Mouse (Mus musculus) lung, embryonic 14.5 days (tissue): ENCODE measurements around the gene Krtap28-10. TPM values are rescaled to one million over a fixed set of nuclear protein-coding genes. Genes with fewer than 3 reads are reported as not detected.
"Not testable (repeated sequence)": the region's sequence is repeated elsewhere in the genome, so short reads cannot be mapped to it uniquely, and the experiment has no call there.

ENCODE experiments used
- ATAC-seq: fragments of 200-750 bp; cut with Nextera tagmentation; 2 replicates; pipeline ENCODE4 v1.8.0; 2017; ENCODE audit warnings: mild to moderate bottlenecking, moderate TSS enrichment, moderate library complexity; ENCODE audit not compliant: insufficient read depth
- DNase-seq: peaks from one replicate; pipeline ENCODE4 v3.0.0-alpha.2; 2015
- H3K27ac ChIP-seq: fragments of 300-500 bp; sonication (generic); 2 replicates; pipeline ENCODE4 v1.5.1; 2014; ENCODE audit warnings: low read depth, mild to moderate bottlenecking, moderate library complexity
- H3K27me3 ChIP-seq: fragments of 300-500 bp; sonication (generic); 2 replicates; pipeline ENCODE4 v1.6.1; 2014; ENCODE audit warnings: low read length, control low read depth; ENCODE audit not compliant: insufficient read depth
- H3K36me3 ChIP-seq: fragments of 300-500 bp; sonication (generic); 2 replicates; pipeline ENCODE4 v1.6.1; 2014; ENCODE audit warnings: control low read depth; ENCODE audit not compliant: insufficient read depth
- H3K4me1 ChIP-seq: fragments of 300-500 bp; sonication (generic); 2 replicates; pipeline ENCODE4 v1.6.1; 2014; ENCODE audit warnings: antibody characterized with exemption, control low read depth; ENCODE audit not compliant: insufficient read depth
- H3K4me2 ChIP-seq: fragments of 300-500 bp; sonication (generic); 2 replicates; pipeline ENCODE4 v1.6.1; 2014; ENCODE audit warnings: mild to moderate bottlenecking
- H3K4me3 ChIP-seq: fragments of 300-500 bp; sonication (generic); 2 replicates; pipeline ENCODE4 v1.5.1; 2014; ENCODE audit warnings: low read depth, low read length
- H3K9ac ChIP-seq: fragments of 300-500 bp; sonication (generic); 2 replicates; pipeline ENCODE4 v1.6.1; 2014
- H3K9me3 ChIP-seq: fragments of 300-500 bp; sonication (generic); 2 replicates; pipeline ENCODE4 v1.6.1; 2016; ENCODE audit warnings: low read depth, low read length, control low read depth
- CTCF ChIP-seq: IDR thresholded peaks from 2 replicates; pipeline ENCODE4 v1.5.1; 2016; ENCODE audit warnings: antibody characterized with exemption, low read depth
- WGBS: fragments of 180-500 bp; shearing (Covaris S2); extraction: QIAGEN DNeasy Blood & Tissue Kit; methylation state at CpG from one replicate; pipeline ENCODE4 v1.1.7; 2014; 5-methylcytosine and 5-hydroxymethylcytosine counted together
- polyA plus RNA-seq: library from polyadenylated mRNA; unstranded; fragments of >200 nt; fragmentation: Nextera tagmentation; extraction: Ambion mirVana; gene quantifications from 2 replicates; pipeline ENCODE4 v1.2.1, GENCODE M21; 2014

Krtap28-10 gene
- polyA plus RNA-seq, 1 experiment from 2014 or later: not detected

GRCm38 (mm10) chr1:83014477-83014876 lies 27.8 kb downstream of the Krtap28-10 start:
- no peak for ATAC-seq
- 89% methylated on average over 3 of the region's 3 CpGs for whole genome bisulfite sequencing
- DNase-seq: no peak
- no peak overlapping the region for H3K4me2 ChIP-seq
- no peak for TF ChIP-seq CTCF
- no peaks in the 10 kb centered on the region for H3K27me3 ChIP-seq
- no peaks in the 10 kb centered on the region for H3K4me1 ChIP-seq
- H3K27ac ChIP-seq: no peak overlapping the region
- no peak overlapping the region for H3K4me3 ChIP-seq
- H3K9me3 ChIP-seq: no peaks in the 10 kb centered on the region
- H3K9ac ChIP-seq: no peak overlapping the region
- no peaks in the 10 kb centered on the region for H3K36me3 ChIP-seq

- no peak overlapping the region for H3K27ac ChIP-seq
- TF ChIP-seq CTCF: no peak
- no peaks in the 10 kb centered on the region for H3K27me3 ChIP-seq
- ATAC-seq (no peak), DNase-seq (no peak)
- H3K36me3 ChIP-seq: no peaks in the 10 kb centered on the region
- H3K9ac ChIP-seq: no peak overlapping the region
- H3K4me2 ChIP-seq: no peak overlapping the region
- no peak overlapping the region for H3K4me3 ChIP-seq
- WGBS: 55% methylated on average over 6 of the region's 6 CpGs
- H3K9me3 ChIP-seq: no peaks in the 10 kb centered on the region
- H3K4me1 ChIP-seq: no peaks in the 10 kb centered on the region
Observed at GRCm38 (mm10) chr1:83007471-83007870, 34.8 kb downstream of the Krtap28-10 start.

- H3K27me3 ChIP-seq: no peaks in the 10 kb centered on the region
- H3K4me1 ChIP-seq: no peaks in the 10 kb centered on the region
- WGBS: 64% methylated on average over 8 of the region's 8 CpGs
- no peak overlapping the region for H3K9ac ChIP-seq
- no peaks in the 10 kb centered on the region for H3K36me3 ChIP-seq
- DNase-seq: no peak
- no peak for TF ChIP-seq CTCF
- no peak overlapping the region for H3K4me2 ChIP-seq
- H3K9me3 ChIP-seq: no peaks in the 10 kb centered on the region
- no peak overlapping the region for H3K27ac ChIP-seq
- ATAC-seq: no peak
- H3K4me3 ChIP-seq: no peak overlapping the region
Observed at GRCm38 (mm10) chr1:83006218-83007179, 35.8 kb downstream of the Krtap28-10 start.

GRCm38 (mm10) chr1:83000306-83000705 lies 42.0 kb downstream of the Krtap28-10 start, which contains the start of gene Gm47959:
Gm47959 (plus strand) TSS chr1:83000548.
- H3K36me3 ChIP-seq, H3K27ac ChIP-seq, H3K27me3 ChIP-seq, ATAC-seq, H3K9ac ChIP-seq, DNase-seq, H3K4me3 ChIP-seq, H3K4me2 ChIP-seq, H3K9me3 ChIP-seq, H3K4me1 ChIP-seq: not testable (repeated sequence)
- 92% methylated on average over 7 of the region's 9 CpGs for WGBS

- H3K36me3 ChIP-seq: no peaks in the 10 kb centered on the region
- H3K27me3 ChIP-seq: no peaks in the 10 kb centered on the region
- H3K27ac ChIP-seq: no peak overlapping the region
- DNase-seq (no peak), ATAC-seq (no peak)
- H3K4me3 ChIP-seq: no peak overlapping the region
- H3K4me2 ChIP-seq: no peak overlapping the region
- no peaks in the 10 kb centered on the region for H3K9me3 ChIP-seq
- no peaks in the 10 kb centered on the region for H3K4me1 ChIP-seq
- TF ChIP-seq CTCF: no peak
- WGBS: 79% methylated on average over 3 of the region's 3 CpGs
- H3K9ac ChIP-seq: no peak overlapping the region
Observed at GRCm38 (mm10) chr1:82993947-82994346, 48.3 kb downstream of the Krtap28-10 start.

- Histone ChIP-seq H3K27ac (no peak overlapping the region), H3K4me1 (no peaks in the 10 kb centered on the region), H3K9ac (no peak overlapping the region), H3K27me3 (no peaks in the 10 kb centered on the region), H3K4me3 (no peak overlapping the region), H3K4me2 (no peak overlapping the region), H3K36me3 (no peaks in the 10 kb centered on the region), H3K9me3 (no peaks in the 10 kb centered on the region)
- WGBS: 90% methylated on average over 6 of the region's 6 CpGs
- ATAC-seq (no peak), DNase-seq (no peak)
- no peak for TF ChIP-seq CTCF
Observed at GRCm38 (mm10) chr1:82992093-82992492, 50.2 kb downstream of the Krtap28-10 start.

GRCm38 (mm10) chr1:82991596-82991995 lies 50.7 kb downstream of the Krtap28-10 start:
- 77% methylated on average over 3 of the region's 3 CpGs for WGBS
- ATAC-seq: no peak

More at GRCm38 (mm10) chr1:82991596-82991995, 50.7 kb downstream of the Krtap28-10 start:
- Histone ChIP-seq H3K27me3 (no peaks in the 10 kb centered on the region), H3K27ac (no peak overlapping the region), H3K9ac (no peak overlapping the region), H3K4me2 (no peak overlapping the region), H3K4me3 (no peak overlapping the region), H3K4me1 (no peaks in the 10 kb centered on the region), H3K36me3 (no peaks in the 10 kb centered on the region), H3K9me3 (no peaks in the 10 kb centered on the region)
- no peak for DNase-seq
- TF ChIP-seq CTCF: no peak

Other genes starting within 250 kb of the Krtap28-10 start
- 47.8 and 48.4 TPM in 2 replicates for gene Agfg1, start 203.0 kb downstream of the Krtap28-10 start, polyA plus RNA-seq
- 0.32 TPM in 1 of 2 replicates, not detected in the other for gene A030005L19Rik, start 129.2 kb downstream of the Krtap28-10 start, polyA plus RNA-seq
- gene A030014E15Rik, start 117.6 kb downstream of the Krtap28-10 start, polyA plus RNA-seq: not detected in 2 replicates
- gene Gm6217, start 111.1 kb downstream of the Krtap28-10 start, polyA plus RNA-seq: not detected in 2 replicates
- gene A030003K21Rik, start 99.1 kb downstream of the Krtap28-10 start, polyA plus RNA-seq: not detected in 2 replicates
- not detected in 2 replicates for gene Gm7544, start 86.5 kb downstream of the Krtap28-10 start, polyA plus RNA-seq
- gene Gm47955, start 82.2 kb downstream of the Krtap28-10 start, polyA plus RNA-seq: not detected in 2 replicates
- not detected in 2 replicates for gene Gm47959, start 41.9 kb downstream of the Krtap28-10 start, polyA plus RNA-seq
- 0.51 and 0.80 TPM in 2 replicates for gene Slc19a3, start 4.0 kb downstream of the Krtap28-10 start, polyA plus RNA-seq
- not detected in 2 replicates for gene Gm47969, start 2.5 kb upstream of the Krtap28-10 start, polyA plus RNA-seq
- not detected in 2 replicates for gene A030005K14Rik, start 16.9 kb upstream of the Krtap28-10 start, polyA plus RNA-seq
- not detected in 2 replicates for gene Krtap28-13, start 18.4 kb upstream of the Krtap28-10 start, polyA plus RNA-seq
- gene Ccl20, start 74.3 kb upstream of the Krtap28-10 start, polyA plus RNA-seq: 0.18 TPM in 1 of 2 replicates, not detected in the other
- 0.20 TPM in 1 of 2 replicates, not detected in the other for gene Daw1, start 117.3 kb upstream of the Krtap28-10 start, polyA plus RNA-seq